Mouse (Mus musculus) naive thymus-derived CD4-positive, alpha-beta T cell, adult 2 months (primary cell): ENCODE results near the gene Eri3.

Experiments
- DNase-seq: peaks from one replicate; pipeline ENCODE4 v3.0.0-alpha.2; 2011; ENCODE audit warnings: low read depth

Eri3 gene

GRCm38 (mm10) chr4:117624660-117625059 is 74.5 kb downstream of the Eri3 start:
- DNase-seq = peak; percentile 31

GRCm38 (mm10) chr4:117628464-117628863 is 78.3 kb downstream of the Eri3 start:
- DNase-seq = no peak

GRCm38 (mm10) chr4:117630053-117630670 is 80.0 kb downstream of the Eri3 start:
- DNase-seq = no peak

- DNase-seq = no peak
Observed at GRCm38 (mm10) chr4:117633527-117633926, 83.4 kb downstream of the Eri3 start.

DNA sequence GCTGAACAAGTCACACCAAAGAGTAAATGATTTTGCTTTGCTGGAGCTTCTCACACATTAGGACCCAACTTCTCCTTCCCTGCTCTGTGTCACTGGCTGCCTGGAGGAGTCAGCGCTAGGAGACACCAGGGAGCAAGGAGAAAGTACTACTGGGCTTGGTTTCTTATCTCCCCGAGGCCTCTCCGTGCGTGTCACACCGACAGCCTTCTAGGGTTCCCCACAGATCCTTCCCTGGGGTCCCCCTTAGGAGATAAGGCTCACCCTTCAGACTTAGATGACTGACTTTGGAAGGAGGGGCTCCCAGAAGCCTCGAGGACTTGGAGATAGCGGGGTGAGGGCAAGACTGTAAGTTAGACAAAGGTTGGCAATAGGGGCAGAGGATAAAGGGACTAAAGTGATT is 84.5 kb downstream of the Eri3 start:
- no peak for DNase-seq

GRCm38 (mm10) chr4:117636152-117636551 is 86.0 kb downstream of the Eri3 start:
- DNase-seq = no peak

- DNase-seq = no peak
Observed at GRCm38 (mm10) chr4:117636891-117637613, 86.9 kb downstream of the Eri3 start.

DNA sequence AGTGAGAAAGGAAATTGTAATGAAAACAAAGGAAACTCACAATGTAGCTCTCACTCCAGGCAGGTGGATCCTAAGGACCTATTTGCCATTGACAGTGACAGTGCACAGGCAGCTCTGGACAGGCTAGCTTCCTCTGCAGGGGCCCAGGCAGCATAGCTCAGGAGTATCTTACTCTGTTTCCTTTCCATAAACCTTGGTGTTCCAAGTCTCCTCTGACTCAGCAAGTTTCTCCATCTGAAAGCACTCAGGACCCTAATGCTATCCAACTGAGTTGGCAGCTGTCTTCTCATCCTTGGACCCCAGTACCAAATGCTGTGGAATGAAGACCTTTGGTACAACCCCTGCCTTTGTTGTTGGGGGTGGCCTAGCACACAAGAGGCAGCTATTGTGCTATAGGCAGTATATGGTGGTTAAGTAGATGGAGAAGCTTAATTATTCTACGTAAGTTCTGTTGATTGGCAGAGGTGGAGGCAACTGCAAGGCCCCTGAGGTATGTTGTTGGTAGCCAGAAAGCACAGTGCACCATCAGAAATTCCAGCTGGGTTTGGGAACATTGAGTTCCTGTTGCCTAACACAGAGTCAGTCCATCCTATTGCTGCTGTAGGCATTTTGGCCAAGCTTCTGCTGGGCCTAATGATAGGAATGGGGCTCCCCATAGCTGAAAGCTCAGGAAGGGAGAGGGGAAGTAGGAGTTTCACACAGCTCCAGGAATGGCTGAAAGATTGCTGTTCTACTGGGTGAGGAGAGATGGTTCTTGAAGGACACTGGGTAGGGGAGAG is 90.9 kb downstream of the Eri3 start:
- DNase-seq = no peak

DNA sequence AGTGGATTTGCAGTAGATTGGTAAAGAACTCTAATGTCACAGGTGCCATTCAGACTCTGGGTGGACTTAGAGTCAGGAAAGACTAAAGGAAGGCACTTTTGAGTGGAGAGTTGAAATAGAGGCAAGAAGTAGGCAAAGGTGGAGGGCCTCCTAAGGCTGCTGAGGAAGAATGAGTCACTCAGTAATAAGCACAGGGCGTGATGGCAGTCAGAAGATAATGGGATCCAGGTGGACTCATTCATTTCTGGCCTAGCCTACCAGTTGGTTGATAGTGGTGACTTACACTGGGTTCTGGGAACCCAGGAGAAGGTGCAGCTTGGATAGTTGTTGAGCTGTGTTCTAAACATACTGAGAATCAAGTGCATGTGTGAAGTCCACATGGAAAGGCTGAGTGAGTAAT is 91.6 kb downstream of the Eri3 start:
- no peak for DNase-seq

DNA sequence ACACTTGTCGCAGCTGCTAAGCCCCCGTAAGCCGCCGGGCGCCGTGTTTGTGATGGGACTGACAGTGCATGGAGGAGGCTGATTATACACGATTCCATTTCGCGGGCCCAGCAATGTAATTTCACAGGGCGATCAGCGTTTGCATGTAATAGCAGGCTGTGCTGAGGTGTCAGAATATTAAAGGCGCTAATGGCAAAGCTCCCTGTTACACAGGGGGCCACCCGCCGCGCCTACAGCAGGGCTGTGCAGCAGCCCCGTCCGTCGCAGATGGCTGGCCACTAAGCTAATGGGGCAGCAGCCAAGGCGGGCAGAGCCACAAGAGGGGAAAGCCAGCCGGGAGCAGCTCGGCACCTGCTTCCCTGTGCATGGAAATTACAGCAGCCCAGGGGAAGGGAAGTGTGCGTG is 94.9 kb downstream of the Eri3 start:
- DNase-seq = no peak

DNA sequence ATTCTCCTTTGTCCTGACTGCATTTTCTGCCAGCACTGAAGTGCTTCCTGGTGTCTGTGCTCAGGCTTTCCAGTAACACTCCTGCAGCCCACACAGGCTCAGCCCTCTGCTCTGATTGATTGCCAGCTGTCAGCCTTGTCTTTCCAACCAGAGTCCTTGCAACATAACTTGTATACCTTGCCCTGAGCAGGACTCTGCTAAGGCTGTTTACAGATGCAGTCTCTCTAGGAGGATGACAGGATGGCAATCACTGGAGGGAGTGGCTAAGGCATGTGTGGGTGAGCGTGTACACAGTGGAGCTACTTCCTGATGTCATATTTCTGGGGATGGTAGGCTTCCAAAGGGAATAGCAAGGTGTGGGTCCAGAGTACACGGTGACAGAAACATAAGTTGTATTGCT is 95.7 kb downstream of the Eri3 start:
- DNase-seq = no peak

GRCm38 (mm10) chr4:117646496-117646895 is 96.3 kb downstream of the Eri3 start:
- DNase-seq = no peak

DNA sequence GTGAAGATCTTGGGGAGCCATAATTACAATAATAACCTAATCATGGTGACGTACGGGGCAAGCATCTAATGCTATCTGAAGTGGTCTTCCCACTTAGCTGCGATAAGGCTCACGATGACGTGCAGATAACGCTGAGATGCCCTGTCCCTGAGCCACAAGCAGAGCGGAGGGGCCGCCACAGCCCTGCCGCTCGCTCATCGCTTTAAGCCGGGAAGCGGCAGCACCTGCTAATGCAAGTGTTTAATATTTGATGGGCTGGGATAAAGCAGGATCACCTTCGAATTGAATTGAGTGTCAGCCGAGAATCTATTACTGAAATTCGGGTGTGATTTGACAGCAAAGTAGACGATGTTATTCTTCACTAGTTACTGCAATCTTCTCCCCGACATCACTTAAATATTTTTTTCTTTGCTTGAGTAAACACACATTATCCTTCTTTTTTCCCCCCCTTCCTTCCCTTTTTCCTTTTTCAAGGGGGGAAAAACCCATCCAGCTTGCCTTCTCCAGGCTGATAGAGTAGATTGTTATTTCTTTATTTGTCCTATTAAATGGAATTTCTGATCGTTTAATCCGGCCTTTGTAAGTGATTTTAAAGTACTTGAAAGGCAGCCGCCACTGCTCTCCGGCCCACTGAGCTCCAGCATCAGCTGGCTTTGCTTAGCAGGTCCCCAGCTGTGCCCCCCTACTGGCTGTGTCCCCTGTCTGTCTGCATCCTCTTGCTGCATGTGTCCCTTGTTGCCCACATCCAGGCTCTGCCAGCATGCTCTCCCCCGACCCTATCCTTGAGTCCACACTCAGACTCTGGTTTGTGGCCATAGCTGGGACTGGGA is 97.0 kb downstream of the Eri3 start:
- DNase-seq = no peak

DNA sequence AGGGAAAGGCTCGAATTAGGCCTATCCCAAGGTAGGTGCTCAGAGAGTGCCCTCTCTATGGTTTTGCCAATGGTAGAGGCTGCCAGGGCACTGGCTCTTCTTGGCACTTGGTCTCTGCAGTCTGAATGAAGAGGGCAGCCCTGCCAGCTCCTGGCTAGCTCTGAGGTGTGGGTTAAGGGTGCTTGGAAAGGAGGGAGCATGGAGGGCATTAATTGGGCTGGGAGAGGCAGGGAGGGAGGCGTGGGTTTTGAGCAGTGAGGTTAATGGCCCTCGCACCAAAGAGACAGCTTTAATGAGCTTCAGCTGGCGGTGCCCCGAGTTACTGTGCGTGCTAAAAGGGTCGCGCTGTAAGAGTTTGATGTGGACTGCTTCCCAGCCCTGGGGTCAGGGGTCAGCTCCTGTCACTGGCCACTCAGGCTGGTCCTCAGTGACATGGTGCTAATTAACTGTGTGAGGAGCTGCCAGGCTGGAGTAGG is 101.5 kb downstream of the Eri3 start:
- no peak for DNase-seq

DNA sequence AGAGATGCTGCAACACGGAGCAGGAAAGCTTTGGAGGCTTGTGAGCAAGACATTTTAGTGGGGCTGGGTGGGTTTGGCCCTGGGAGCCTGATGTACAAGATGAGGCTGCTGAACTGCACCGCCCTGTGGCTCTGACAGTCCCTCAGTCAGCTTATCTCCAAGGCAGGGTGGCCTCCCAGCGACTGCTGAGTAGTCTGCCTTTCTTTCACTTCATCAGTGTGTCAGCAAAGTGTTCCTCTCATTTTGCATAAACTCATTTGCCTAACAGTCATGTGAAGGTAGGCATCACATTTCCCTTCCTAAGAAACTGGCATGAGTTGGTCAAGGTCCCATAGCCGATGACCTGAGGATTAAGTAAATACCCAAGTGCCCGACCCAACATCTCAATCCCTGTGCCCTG is 102.6 kb downstream of the Eri3 start:
- no peak for DNase-seq

- no peak for DNase-seq
Observed at GRCm38 (mm10) chr4:117654016-117654702, 104.0 kb downstream of the Eri3 start.

DNA sequence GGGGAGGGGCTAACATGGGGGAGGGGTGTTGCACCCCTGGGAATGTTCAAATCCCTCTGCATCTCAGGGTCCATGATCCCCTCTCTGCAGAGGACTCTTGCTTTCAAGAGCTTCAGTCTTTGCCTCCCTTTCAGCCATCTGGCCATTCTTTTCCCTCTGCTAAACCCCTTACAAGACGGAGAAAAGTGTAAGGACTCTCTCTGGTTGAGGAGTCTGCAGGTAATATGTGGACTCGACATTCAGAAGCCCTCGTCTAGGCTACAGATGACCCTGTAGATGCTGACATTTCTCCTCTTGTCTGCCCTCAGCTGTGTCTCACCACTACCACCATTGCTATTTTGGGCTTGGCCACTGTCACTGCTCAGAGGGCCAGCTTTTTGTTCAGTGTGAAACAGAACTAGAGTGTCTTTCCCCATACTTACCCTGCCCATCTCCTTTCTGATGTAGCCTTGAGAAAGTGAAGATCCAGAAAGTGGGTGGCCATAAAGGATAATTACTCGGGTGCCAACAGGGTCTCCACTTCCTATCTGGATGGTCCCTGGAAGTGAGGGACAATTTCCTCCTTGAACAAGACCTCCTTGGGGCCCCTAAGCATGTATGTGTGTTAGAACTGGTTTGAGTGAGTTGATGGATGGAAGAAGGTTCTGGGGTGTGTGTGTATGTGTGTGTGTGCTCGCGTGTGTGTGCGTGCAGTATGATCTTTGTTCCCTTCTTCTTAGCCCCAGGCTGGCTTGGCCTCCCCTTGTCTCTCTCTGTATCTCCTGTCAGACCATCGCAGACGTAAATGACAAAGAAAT is 104.7 kb downstream of the Eri3 start:
- no peak for DNase-seq

- no peak for DNase-seq
Observed at GRCm38 (mm10) chr4:117655500-117655863, 105.3 kb downstream of the Eri3 start.

GRCm38 (mm10) chr4:117656961-117657360 is 106.8 kb downstream of the Eri3 start:
- DNase-seq = no peak

- no peak for DNase-seq
Observed at GRCm38 (mm10) chr4:117657646-117658045, 107.5 kb downstream of the Eri3 start.
